Comparison of ENCODE assay signal across 19 mouse cellular contexts in genomic region chr3:103232398-103232797, GRCm38 (mm10). TPM values are rescaled to one million over a fixed set of nuclear protein-coding genes. Genes with fewer than 3 reads are reported as not detected.
DNase-seq lines count a peak whose midpoint lies in the region; ATAC-seq and TF ChIP-seq lines count a peak whose summit lies in the region.
"Had no signal": no experiment of that assay in that cellular context is flagged by ENCODE, and none has a peak within 500 bp of the region (broad histone marks: within the 10 kb centered on the region; RNA-seq: fewer than 3 reads in every experiment).

No protein-coding gene starts in this region.

- no peak for ATAC-seq in intestine, postnatal 0 days
- no peak for ATAC-seq in intestine, embryonic 16.5 days
- no peak for ATAC-seq in lung, postnatal 0 days
- ATAC-seq: activated CD4-positive, CD25-positive, alpha-beta regulatory T cell, adult 4 months; forebrain, embryonic 13.5 days had no signal

- 82% methylated on average over 4 of the region's 4 CpGs for WGBS in intestine, postnatal 0 days
- 78% methylated on average over 4 of the region's 4 CpGs for WGBS in intestine, embryonic 16.5 days
- WGBS in lung, postnatal 0 days = 69% methylated on average over 4 of the region's 4 CpGs

- no peaks in the 10 kb centered on the region for H3K4me1 ChIP-seq in intestine, postnatal 0 days (replicated peaks; ENCODE audit: control insufficient read depth, insufficient read depth, low read length)
- H3K4me1 ChIP-seq in intestine, embryonic 16.5 days (ENCODE audit: control insufficient read depth, insufficient read depth, low read length) = no peaks in the 10 kb centered on the region
- no peaks in the 10 kb centered on the region for H3K4me1 ChIP-seq in lung, postnatal 0 days (ENCODE audit: insufficient read depth, low read depth, low read length)
- H3K4me1 ChIP-seq in E14TG2a.4 (replicated peaks; ENCODE audit: low read depth, low read length) = peaks cover 10% of the 10 kb centered on the region; the same call in 1 of the 2 replicates
- H3K4me1 ChIP-seq: embryonic facial prominence, embryonic 10.5 days; forebrain, embryonic 13.5 days; heart, embryonic 12.5 days; hindbrain, embryonic 15.5 days had no signal

- intact Hi-C loops in heart, postnatal 36 days (cut with DNase I) = loop anchor here (5.0 kb wide), 1 partner anchor 140 kb away; no protein-coding TSS in a partner anchor

- peak; percentile 42 for TF ChIP-seq CTCF in intestine, postnatal 0 days (IDR thresholded peaks at IDR 0.05; ENCODE audit: low read depth)
- TF ChIP-seq CTCF in lung, postnatal 0 days (IDR thresholded peaks at IDR 0.05) = peak; percentile 35
- TF ChIP-seq CTCF in E14TG2a.4 (conservative IDR thresholded peaks at IDR 0.05; ENCODE audit: low read length) = peak; percentile 20; the same call in 1 of the 2 replicates

- no peak overlapping the region for H3K9ac ChIP-seq in intestine, postnatal 0 days (ENCODE audit: low read depth, low read length)
- no peak overlapping the region for H3K9ac ChIP-seq in intestine, embryonic 16.5 days (ENCODE audit: low read depth, low read length)
- no peak overlapping the region for H3K9ac ChIP-seq in lung, postnatal 0 days (replicated peaks; ENCODE audit: low read depth)
- H3K9ac ChIP-seq: forebrain, embryonic 13.5 days; heart, embryonic 12.5 days; hindbrain, embryonic 15.5 days had no signal

- no peak for TF ChIP-seq EP300 in lung, postnatal 0 days (IDR thresholded peaks at IDR 0.05)

- no peaks in the 10 kb centered on the region for H3K36me3 ChIP-seq in intestine, postnatal 0 days (ENCODE audit: control insufficient read depth, insufficient read depth)
- H3K36me3 ChIP-seq in intestine, embryonic 16.5 days (ENCODE audit: control insufficient read depth, insufficient read depth, low read length) = no peaks in the 10 kb centered on the region
- no peaks in the 10 kb centered on the region for H3K36me3 ChIP-seq in lung, postnatal 0 days (ENCODE audit: insufficient read depth, low read length)
- H3K36me3 ChIP-seq in E14TG2a.4 (ENCODE audit: insufficient read depth, low read length) = no peaks in the 10 kb centered on the region
- H3K36me3 ChIP-seq: embryonic facial prominence, embryonic 10.5 days; G1E; heart, embryonic 12.5 days; hindbrain, embryonic 15.5 days had no signal

- H3K27ac ChIP-seq in intestine, postnatal 0 days (ENCODE audit: low read depth, low read length) = no peak overlapping the region
- no peak overlapping the region for H3K27ac ChIP-seq in intestine, embryonic 16.5 days (ENCODE audit: low read length)
- no peak overlapping the region for H3K27ac ChIP-seq in lung, postnatal 0 days (ENCODE audit: low read length)
- H3K27ac ChIP-seq: embryonic facial prominence, embryonic 10.5 days; forebrain, embryonic 13.5 days; gastrocnemius, adult 2 months; hindbrain, embryonic 15.5 days had no signal

- no peak for DNase-seq in lung, postnatal 0 days (ENCODE audit: low spot score)
- no peak for DNase-seq in lung, adult 18-20 months
- DNase-seq in naive thymus-derived CD4-positive, alpha-beta T cell, adult 2 months (ENCODE audit: low read depth) = peak; percentile 39
- DNase-seq in heart, postnatal 36 days = no peak
- DNase-seq in adrenal gland, postnatal 10 days = no peak
- DNase-seq: adrenal gland, postnatal 25 days; cerebellum, adult 18-20 months; cerebellum, adult 9-11 months; gastrocnemius, adult 2 months; gastrocnemius, postnatal 25 days had no signal

- H3K4me3 ChIP-seq in intestine, postnatal 0 days (ENCODE audit: low read depth, low read length) = no peak overlapping the region
- H3K4me3 ChIP-seq in intestine, embryonic 16.5 days (ENCODE audit: low read length) = no peak overlapping the region
- no peak overlapping the region for H3K4me3 ChIP-seq in lung, postnatal 0 days (ENCODE audit: low read depth, low read length)
- no peak overlapping the region for H3K4me3 ChIP-seq in E14TG2a.4 (replicated peaks; ENCODE audit: low read length)
- H3K4me3 ChIP-seq: embryonic facial prominence, embryonic 10.5 days; forebrain, embryonic 13.5 days; gastrocnemius, adult 2 months; heart, embryonic 12.5 days; hindbrain, embryonic 15.5 days had no signal

- H3K27me3 ChIP-seq in intestine, postnatal 0 days (replicated peaks; ENCODE audit: control insufficient read depth, insufficient read depth, low read length) = no peaks in the 10 kb centered on the region
- no peaks in the 10 kb centered on the region for H3K27me3 ChIP-seq in intestine, embryonic 16.5 days (replicated peaks; ENCODE audit: control insufficient read depth, insufficient read depth, low read length)
- H3K27me3 ChIP-seq in lung, postnatal 0 days (replicated peaks; ENCODE audit: insufficient read depth, low read length) = no peaks in the 10 kb centered on the region
- no peaks in the 10 kb centered on the region for H3K27me3 ChIP-seq in E14TG2a.4 (ENCODE audit: insufficient read depth, low read length)
- H3K27me3 ChIP-seq: forebrain, embryonic 13.5 days; heart, embryonic 12.5 days; hindbrain, embryonic 15.5 days had no signal

- H3K4me2 ChIP-seq in intestine, postnatal 0 days (replicated peaks; ENCODE audit: low read depth) = no peak overlapping the region
- H3K4me2 ChIP-seq in intestine, embryonic 16.5 days (ENCODE audit: low read depth, low read length) = no peak overlapping the region
- no peak overlapping the region for H3K4me2 ChIP-seq in lung, postnatal 0 days (replicated peaks; ENCODE audit: low read depth, low read length)
- H3K4me2 ChIP-seq: forebrain, embryonic 13.5 days; heart, embryonic 12.5 days; hindbrain, embryonic 15.5 days had no signal

- H3K9me3 ChIP-seq in intestine, postnatal 0 days (ENCODE audit: control insufficient read depth) = 0 out of 2 replicates have a peak, but pooled peaks cover 5% of the 10 kb centered on the region
- H3K9me3 ChIP-seq in intestine, embryonic 16.5 days (ENCODE audit: control insufficient read depth, low read length) = no peaks in the 10 kb centered on the region
- 0 out of 2 replicates have a peak, but pooled peaks cover 6% of the 10 kb centered on the region for H3K9me3 ChIP-seq in lung, postnatal 0 days (ENCODE audit: low read length)
- peaks cover 30% of the 10 kb centered on the region for H3K9me3 ChIP-seq in E14TG2a.4 (ENCODE audit: low read length)

RNA-seq across cellular contexts. Expression of gene Trim33, which starts 46.7 kb away (rescaled TPM):
- 7.3 and 7.6 TPM in 2 replicates for polyA plus RNA-seq in intestine, postnatal 0 days (2015; fragmentation: Nextera tagmentation; extraction: Ambion mirVana)
- polyA plus RNA-seq in intestine, embryonic 16.5 days (2015; fragmentation: Nextera tagmentation; extraction: Ambion mirVana) = 11.6 and 12.3 TPM in 2 replicates
- 8.8 and 10.6 TPM in 2 replicates for polyA plus RNA-seq in lung, postnatal 0 days (2015; fragmentation: Nextera tagmentation; extraction: Ambion mirVana)
- total RNA-seq in heart, postnatal 36 days (2021) = 10 to 100 TPM; 15.8 to 16.1 TPM
- total RNA-seq in adrenal gland, postnatal 10 days (2021) = 10 to 100 TPM; 26.8 to 32.8 TPM
